Mouse (Mus musculus) thymus, postnatal 14 days (tissue): ENCODE data around the gene Sowahb.

Experiments
- DNase-seq: peaks from one replicate; pipeline ENCODE4 v3.0.0; 2021

The Sowahb gene

GRCm38 (mm10) chr5:93044584-93045370 is at the start of gene Sowahb:
TSS of gene Sowahb (minus strand) at chr5:93045022.
- DNase-seq, result peak; percentile 15

DNA sequence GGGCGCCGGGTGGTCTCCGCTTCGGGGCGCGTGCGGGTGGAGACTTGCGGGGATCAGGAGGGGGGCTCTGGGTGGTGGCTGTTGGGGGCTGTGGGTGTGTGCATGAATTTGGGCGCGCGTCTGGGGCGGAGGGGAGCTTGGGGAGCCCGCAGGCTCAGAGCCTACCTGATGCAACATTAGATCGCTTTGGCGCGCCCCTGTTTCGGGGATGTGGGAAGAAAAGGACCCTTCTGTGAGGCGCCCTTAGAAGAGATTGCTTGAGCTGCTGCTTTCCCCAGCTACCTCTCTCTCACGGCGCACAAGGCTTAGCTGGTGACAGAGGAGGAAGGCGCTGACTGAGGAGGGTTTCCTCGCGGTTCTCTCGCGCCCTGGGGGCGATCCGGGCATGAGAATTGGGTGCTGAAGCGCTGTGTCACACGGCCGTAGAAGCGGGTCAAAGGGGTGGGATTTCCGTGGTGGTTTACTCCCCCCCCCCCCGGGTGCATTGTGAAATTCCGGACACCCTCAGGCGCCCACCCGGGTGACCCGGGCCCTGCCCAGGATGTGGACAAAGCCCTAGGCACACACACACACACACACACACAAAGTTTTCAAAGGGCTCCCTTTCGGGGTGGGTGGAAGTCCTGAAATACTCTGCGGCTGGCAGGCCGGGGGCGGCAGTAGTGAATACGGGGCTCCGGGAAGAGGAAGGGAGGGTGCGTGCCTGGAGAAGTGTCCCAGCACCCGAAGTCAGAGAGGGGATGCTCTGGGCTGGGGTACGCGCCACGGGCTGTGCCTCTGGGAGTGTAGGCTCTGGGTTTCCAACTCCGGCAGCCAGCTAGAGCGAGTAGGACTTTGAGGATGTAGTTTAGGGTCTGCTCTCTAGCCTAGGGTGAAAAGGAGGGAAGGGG is 49.1 kb upstream of the Sowahb start:
- DNase-seq, result peak; percentile 56

DNA sequence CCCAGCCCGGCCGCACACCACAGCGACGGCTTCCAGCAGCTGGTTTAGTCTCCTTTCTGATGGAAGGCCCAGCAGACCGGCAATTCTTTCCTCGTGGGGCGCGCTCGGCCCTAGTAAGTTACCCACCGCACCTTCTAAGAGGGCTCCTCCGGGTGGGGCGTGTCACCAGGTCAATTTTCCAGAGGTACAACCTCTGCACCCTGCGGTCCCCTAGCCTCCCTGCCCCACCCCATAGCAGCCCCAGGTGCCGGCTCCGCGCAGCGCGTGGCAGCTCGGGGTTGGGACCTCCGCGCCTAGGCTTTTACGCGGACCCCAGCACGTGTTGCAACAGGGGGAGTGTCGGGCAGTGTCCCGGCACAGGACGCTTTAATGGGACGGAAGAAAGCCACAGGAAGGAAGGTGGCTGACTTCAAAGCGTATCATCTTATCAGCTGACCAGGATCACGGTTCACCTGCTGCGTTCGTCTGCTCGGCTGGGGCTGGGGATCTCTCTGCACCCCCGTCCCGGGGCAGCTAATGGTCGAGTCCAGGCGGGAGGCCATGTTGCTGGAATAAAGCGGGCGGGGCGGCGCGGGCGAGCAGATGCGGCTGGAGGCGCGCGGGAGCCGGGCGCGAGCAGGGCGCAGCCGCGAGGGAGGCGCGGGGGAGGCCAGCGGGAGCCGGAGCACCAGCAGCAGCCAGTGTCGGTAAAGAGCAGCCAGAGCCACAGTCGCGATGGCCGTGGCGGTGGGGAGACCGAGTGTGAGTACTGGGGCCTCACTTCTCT is 48.2 kb upstream of the Sowahb start, which contains the start of gene Sept11:
Gene Sept11 (plus strand): TSS at position 581 of the 766 bp plus-strand sequence.
- DNase-seq, result peak; percentile 92

- DNase-seq, result peak; percentile 48
These were observed 47.4 kb upstream of the Sowahb start for GRCm38 (mm10) chr5:93092147-93092781.

- no peak for DNase-seq
These were observed 46.4 kb upstream of the Sowahb start for GRCm38 (mm10) chr5:93091266-93091665.

GRCm38 (mm10) chr5:93085900-93086299 is 41.1 kb upstream of the Sowahb start:
- no peak for DNase-seq

GRCm38 (mm10) chr5:93085015-93085598 is 40.3 kb upstream of the Sowahb start:
- no peak for DNase-seq

- DNase-seq, result no peak
These were observed 34.8 kb upstream of the Sowahb start for GRCm38 (mm10) chr5:93079596-93079995.

- DNase-seq, result no peak
These were observed 33.0 kb upstream of the Sowahb start for GRCm38 (mm10) chr5:93077661-93078323.

GRCm38 (mm10) chr5:93060865-93061264 is 16.0 kb upstream of the Sowahb start:
- no peak for DNase-seq

DNA sequence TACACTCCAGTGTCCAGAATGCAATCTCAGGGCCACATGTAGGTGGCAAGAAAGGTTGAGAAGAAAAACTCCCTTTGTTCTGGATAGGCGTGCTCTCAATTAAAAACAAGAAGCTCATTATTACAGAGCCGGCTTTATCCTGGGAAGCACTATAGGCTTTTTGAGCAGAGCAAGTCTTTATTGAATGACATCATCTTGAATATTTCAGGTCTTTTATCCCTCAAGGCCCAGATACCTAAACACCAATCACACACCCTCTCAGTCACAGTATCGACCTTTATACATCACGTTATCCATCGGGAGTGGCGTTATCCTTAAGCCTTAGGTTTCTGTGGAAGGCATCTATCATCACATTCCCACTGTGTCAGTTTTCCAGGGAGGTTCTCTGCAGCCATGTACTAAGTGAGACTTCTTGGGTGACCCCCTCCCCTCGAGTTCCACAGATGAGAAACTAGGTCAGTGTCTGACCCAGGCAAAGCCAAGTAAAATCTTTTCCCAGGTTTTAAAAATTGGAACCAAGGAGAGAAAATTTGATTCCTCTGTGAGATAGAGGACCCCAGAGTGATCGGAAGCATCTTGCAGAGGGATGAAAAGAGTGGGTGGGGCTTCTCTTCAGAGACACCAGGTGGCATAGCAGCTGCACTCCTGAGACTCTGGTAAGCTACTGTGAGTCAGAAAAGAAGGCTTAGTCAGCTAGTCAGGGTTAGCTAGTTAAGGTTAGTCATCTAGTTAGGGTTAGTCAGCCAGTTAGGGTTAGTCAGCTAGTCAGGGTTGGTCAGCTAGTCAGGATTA is 9.0 kb upstream of the Sowahb start:
- no peak for DNase-seq

DNA sequence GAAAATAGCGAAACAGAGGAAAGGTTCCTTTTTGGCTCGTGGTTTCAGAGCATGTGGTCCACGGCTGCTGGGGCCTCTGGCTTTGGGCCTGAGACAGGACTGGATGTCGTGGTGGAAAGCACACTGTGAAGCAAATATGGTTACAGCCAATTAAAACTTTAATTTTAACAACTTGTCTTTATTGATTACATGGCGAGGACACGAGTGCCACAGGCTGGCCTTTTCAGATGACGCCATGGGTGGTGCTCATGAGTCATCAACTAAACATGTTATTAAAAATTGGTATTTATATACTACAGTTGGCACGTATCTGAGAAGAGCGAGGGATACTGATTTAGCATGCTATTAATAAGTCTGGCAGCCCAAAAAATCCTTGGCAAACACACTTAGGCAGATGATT is 7.1 kb upstream of the Sowahb start:
- no peak for DNase-seq

DNA sequence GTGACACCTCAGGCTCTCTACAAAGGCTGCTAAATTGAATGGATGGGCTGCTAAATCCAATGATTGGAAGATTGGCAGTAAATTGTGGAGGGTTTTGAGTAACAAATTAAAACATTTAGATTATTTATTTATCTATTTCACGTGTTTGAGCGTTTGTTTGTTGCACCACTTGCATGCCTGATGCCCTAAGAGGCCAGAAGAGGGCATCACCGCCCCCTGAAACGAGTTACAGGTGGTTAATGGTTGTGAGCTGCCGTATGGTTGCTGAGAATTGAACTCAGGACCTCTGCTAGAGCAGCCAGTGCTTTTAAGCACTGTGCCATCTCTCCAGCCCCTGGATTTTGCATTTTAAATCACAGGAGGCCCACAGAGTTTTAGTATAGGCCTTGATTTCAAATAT is 6.2 kb upstream of the Sowahb start:
- no peak for DNase-seq

- no peak for DNase-seq
These were observed 5.1 kb upstream of the Sowahb start for GRCm38 (mm10) chr5:93049971-93050370.

- no peak for DNase-seq
These were observed 3.8 kb upstream of the Sowahb start for GRCm38 (mm10) chr5:93048481-93049240.

DNA sequence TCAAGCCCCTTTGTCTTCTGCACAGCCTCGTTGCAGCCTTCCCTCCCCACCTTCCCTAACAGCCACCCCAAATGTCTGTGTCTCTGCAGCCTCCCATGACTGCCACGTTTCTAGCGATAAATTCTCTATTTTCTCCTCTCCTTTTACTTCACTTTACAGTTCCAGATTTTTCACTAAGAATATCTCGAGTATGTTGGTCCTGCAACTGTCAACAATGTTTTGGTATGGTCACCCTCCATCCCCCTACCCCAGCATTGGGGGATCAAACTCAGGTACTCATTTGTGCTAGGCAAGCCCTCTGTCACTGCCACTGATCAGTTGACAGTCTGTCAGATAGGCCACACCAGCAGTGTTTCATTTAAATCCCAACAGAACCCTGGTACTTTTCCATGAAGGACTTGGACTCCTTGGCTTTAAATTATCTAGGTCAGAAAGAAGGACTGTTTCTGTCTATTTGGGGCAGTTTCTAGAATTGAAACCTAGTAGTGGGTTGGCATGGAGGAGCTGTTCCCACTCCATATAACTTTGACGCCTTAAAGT is 1.6 kb upstream of the Sowahb start:
- no peak for DNase-seq

DNA sequence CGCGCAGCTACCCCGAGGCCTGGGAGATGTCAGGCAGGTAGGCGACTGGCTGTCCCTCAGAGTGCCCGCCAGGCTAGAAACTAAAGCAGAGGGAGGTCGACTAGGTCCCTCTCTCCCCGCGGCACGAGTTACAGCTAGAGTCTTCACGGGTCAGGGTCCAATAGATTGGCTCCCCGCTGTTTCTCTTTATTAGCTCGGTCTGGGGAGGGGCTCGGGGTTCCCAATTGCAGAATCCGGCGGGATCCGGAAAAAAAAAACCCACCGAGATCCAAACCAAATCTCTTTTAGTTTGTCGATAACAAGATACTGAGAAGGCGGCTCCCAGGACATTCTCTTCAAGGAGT is 521 bp upstream of the Sowahb start:
- no peak for DNase-seq

DNA sequence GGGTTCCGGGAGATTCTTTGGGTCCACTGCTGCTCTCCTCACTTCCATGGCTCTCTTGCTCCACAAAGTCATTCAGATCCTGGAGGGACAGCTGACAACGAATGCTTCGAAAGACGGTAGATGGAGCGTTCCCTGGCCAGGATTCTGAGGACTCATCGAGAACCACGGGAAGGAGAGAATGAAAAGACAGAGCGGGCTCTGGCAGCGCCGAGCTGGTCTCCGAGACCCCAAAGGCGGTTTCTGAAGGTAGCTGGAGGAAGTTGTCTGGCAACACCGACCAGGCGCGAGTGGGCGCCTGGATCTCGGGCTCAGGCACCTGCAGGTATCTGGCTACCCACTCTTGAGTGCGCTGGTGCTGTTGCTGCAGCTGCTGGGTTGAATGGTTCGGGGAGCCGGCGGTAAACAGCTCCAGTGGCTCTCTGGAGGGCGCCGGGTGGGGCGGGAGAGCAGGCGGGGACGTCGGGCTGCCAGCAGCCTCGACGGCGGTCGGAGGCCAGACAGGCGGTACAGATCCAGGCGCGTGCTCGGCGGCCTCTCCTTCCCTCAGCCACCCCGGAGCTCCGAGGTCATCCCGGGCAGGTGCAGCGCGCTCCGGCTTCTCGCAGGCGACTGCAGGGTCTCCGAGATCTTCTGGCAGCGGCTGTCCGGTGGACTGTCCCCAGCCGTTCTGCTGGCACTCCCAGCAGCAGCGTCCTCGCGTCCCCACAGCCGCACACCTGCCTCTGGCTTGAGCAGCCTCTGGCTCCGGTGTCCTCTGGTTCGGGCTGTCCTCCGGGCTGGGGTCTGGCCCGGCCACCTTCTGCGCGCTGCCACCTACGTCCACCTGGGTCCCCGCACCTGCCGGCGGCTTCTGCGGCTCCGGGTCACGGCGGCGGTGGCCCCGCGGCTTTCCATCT is 886 bp downstream of the Sowahb start:
- DNase-seq, result no peak
